Mouse (Mus musculus): ENCODE measurements around the gene Trp53i11.

The Trp53i11 gene

GRCm38 (mm10) chr2:93238864-93239263, 51.5 kb downstream of the Trp53i11 start:
- no peak for DNase-seq (ENCODE audit: low read depth, low spot score)

DNA sequence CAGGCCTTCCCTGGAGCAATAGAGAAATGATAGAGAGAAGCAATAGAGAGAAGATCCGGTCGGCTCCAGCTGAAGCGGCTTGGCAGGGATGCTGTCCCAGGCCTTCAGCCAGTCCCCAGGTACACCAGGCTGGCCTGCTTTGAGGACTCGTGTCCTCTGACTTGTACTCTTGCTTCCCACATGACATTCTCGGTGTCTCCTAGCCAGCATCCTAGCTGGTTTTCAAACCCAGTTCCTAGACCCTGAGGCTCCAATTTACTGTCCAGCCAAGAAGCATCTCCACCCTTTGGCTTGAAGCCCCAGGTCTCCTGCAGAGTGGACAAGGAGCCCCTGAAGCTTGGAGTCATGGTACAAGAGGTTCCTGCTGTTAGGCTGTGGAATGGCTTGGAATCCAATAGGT, 54.8 kb downstream of the Trp53i11 start:
- DNase-seq (ENCODE audit: low read depth, low spot score) = no peak

GRCm38 (mm10) chr2:93243439-93244089, 56.2 kb downstream of the Trp53i11 start:
- no peak for DNase-seq (ENCODE audit: low read depth, low spot score)

DNA sequence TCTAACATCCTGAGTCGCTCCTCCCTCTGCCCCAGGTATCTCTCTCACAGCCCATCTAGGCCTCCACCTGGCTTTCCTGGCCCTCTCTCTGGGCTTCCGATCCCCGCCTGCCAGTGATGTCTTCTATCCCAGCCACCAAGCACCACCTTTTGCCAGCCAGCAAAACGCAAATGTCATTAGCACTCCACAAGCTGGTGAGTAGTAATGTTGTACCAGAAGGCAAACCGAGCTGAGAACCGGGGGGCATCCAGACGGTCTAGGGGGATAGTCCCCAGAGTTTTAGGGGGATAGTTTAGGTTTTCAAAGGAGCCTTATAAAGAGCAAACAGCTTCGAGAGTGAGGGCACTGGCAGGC, 56.7 kb downstream of the Trp53i11 start:
- DNase-seq (ENCODE audit: low read depth, low spot score) = no peak

DNA sequence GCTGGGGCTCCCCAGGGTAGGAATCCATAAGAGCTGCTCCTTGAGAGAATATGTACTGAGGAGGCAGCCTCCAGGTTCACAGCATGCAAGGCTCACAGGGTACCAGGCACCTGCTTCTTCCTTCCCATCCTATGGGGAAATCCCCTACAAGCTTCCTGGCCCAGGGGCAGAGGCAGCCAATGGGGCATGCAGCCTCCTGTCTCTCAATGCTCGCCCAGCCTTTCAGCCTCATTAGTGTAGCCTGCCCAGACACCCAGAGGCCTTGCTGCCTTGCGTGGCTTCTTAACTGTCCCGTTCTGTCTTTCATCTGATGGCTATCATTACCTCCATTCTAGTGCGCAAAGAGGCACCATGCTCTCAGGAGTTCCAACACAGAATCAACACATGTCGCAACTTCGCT, 61.7 kb downstream of the Trp53i11 start:
- DNase-seq (ENCODE audit: low read depth, low spot score) = no peak

GRCm38 (mm10) chr2:93250611-93251010, 63.3 kb downstream of the Trp53i11 start:
- DNase-seq (ENCODE audit: low read depth, low spot score) = no peak
